Mouse (Mus musculus) heart, embryonic 15.5 days (tissue): ENCODE measurements around the gene Eva1c. TPM values are rescaled to one million over a fixed set of nuclear protein-coding genes. Genes with fewer than 3 reads are reported as not detected.

Experiments
- ATAC-seq: fragments of 200-750 bp; cut with Nextera tagmentation; replicated peaks from 2 replicates; pipeline ENCODE4 v1.8.0; 2017; ENCODE audit warnings: low read depth, moderate TSS enrichment; ENCODE audit not compliant: insufficient number of reproducible peaks, insufficient read depth, low FRiP score
- H3K27ac ChIP-seq: fragments of 300-500 bp; sonication (generic); 2 replicates; pipeline ENCODE4 v1.5.1; 2015; ENCODE audit warnings: mild to moderate bottlenecking, inconsistent platforms
- H3K27me3 ChIP-seq: fragments of 300-500 bp; sonication (generic); 2 replicates; pipeline ENCODE4 v1.6.1; 2015; ENCODE audit warnings: inconsistent platforms
- H3K36me3 ChIP-seq: fragments of 300-500 bp; sonication (generic); 2 replicates; pipeline ENCODE4 v1.6.1; 2015; ENCODE audit warnings: mild to moderate bottlenecking, inconsistent platforms
- H3K4me1 ChIP-seq: fragments of 300-500 bp; sonication (generic); replicated peaks from 2 replicates; pipeline ENCODE4 v1.6.1; 2015; ENCODE audit warnings: inconsistent platforms
- H3K4me2 ChIP-seq: fragments of 300-500 bp; sonication (generic); 2 replicates; pipeline ENCODE4 v1.6.1; 2015; ENCODE audit warnings: inconsistent platforms, mild to moderate bottlenecking, moderate library complexity
- H3K4me3 ChIP-seq: fragments of 300-500 bp; sonication (generic); 2 replicates; pipeline ENCODE4 v1.5.1; 2015; ENCODE audit warnings: mild to moderate bottlenecking, inconsistent platforms
- H3K9ac ChIP-seq: fragments of 300-500 bp; sonication (generic); 2 replicates; pipeline ENCODE4 v1.6.1; 2015; ENCODE audit warnings: mild to moderate bottlenecking, inconsistent platforms
- H3K9me3 ChIP-seq: fragments of 300-500 bp; sonication (generic); replicated peaks from 2 replicates; pipeline ENCODE4 v1.6.1; 2016; ENCODE audit warnings: inconsistent platforms
- WGBS: fragments of 180-500 bp; shearing (Covaris S2); methylation state at CpG from one replicate; pipeline ENCODE4 v1.1.7; 2015; ENCODE audit warnings: mixed read lengths; 5-methylcytosine and 5-hydroxymethylcytosine counted together
- polyA plus RNA-seq: library from polyadenylated mRNA; unstranded; fragments of >200 nt; fragmentation: Nextera tagmentation; extraction: Ambion mirVana; gene quantifications from 2 replicates; pipeline ENCODE4 v1.2.1, GENCODE M21; 2015

Eva1c gene
- polyA plus RNA-seq, 1 experiment from 2014 or later: 3.2 TPM

- 80% methylated on average over 13 of the region's 13 CpGs for WGBS
- H3K27ac ChIP-seq: peak overlapping the region; percentile 66; the same call in 1 of the 2 replicates
- no peak overlapping the region for H3K9ac ChIP-seq
- no peaks in the 10 kb centered on the region for H3K27me3 ChIP-seq
- H3K4me2 ChIP-seq: 0 out of 2 replicates have a peak overlapping the region, but pooled peaks have one; percentile 2
- no peaks in the 10 kb centered on the region for H3K36me3 ChIP-seq
- no peaks in the 10 kb centered on the region for H3K9me3 ChIP-seq
- H3K4me3 ChIP-seq: no peak overlapping the region
- H3K4me1 ChIP-seq: peaks cover 30% of the 10 kb centered on the region
- ATAC-seq: no peak
These were observed 19.1 kb downstream of the Eva1c start for GRCm38 (mm10) chr16:90845591-90845990.

- no peaks in the 10 kb centered on the region for H3K36me3 ChIP-seq
- no peaks in the 10 kb centered on the region for H3K9me3 ChIP-seq
- no peak overlapping the region for H3K27ac ChIP-seq
- no peak overlapping the region for H3K9ac ChIP-seq
- no peak for ATAC-seq
- WGBS: 71% methylated on average over 7 of the region's 7 CpGs
- no peak overlapping the region for H3K4me3 ChIP-seq
- H3K27me3 ChIP-seq: no peaks in the 10 kb centered on the region
- peaks cover 23% of the 10 kb centered on the region for H3K4me1 ChIP-seq
- no peak overlapping the region for H3K4me2 ChIP-seq
These were observed 22.2 kb downstream of the Eva1c start for GRCm38 (mm10) chr16:90848697-90849096.

- H3K36me3 ChIP-seq: no peaks in the 10 kb centered on the region
- no peaks in the 10 kb centered on the region for H3K27me3 ChIP-seq
- ATAC-seq: no peak
- no peaks in the 10 kb centered on the region for H3K9me3 ChIP-seq
- no peak overlapping the region for H3K9ac ChIP-seq
- H3K4me3 ChIP-seq: no peak overlapping the region
- no peak overlapping the region for H3K27ac ChIP-seq
- 48% methylated on average over 12 of the region's 12 CpGs for WGBS
- H3K4me2 ChIP-seq: no peak overlapping the region
- H3K4me1 ChIP-seq: peaks cover 22% of the 10 kb centered on the region
These were observed 22.7 kb downstream of the Eva1c start for GRCm38 (mm10) chr16:90849262-90849661.

GRCm38 (mm10) chr16:90850881-90851280, 24.4 kb downstream of the Eva1c start:
- ATAC-seq: no peak
- H3K4me2 ChIP-seq: no peak overlapping the region
- peaks cover 13% of the 10 kb centered on the region for H3K4me1 ChIP-seq
- H3K4me3 ChIP-seq: no peak overlapping the region
- no peak overlapping the region for H3K9ac ChIP-seq
- WGBS: 83% methylated on average over 7 of the region's 7 CpGs
- H3K27ac ChIP-seq: no peak overlapping the region
- no peaks in the 10 kb centered on the region for H3K9me3 ChIP-seq
- no peaks in the 10 kb centered on the region for H3K27me3 ChIP-seq
- H3K36me3 ChIP-seq: no peaks in the 10 kb centered on the region

- no peak overlapping the region for H3K9ac ChIP-seq
- WGBS: 64% methylated on average over 11 of the region's 11 CpGs
- H3K36me3 ChIP-seq: no peaks in the 10 kb centered on the region
- H3K4me1 ChIP-seq: peaks cover 13% of the 10 kb centered on the region
- ATAC-seq: no peak
- no peak overlapping the region for H3K4me3 ChIP-seq
- no peaks in the 10 kb centered on the region for H3K9me3 ChIP-seq
- no peak overlapping the region for H3K4me2 ChIP-seq
- no peaks in the 10 kb centered on the region for H3K27me3 ChIP-seq
- no peak overlapping the region for H3K27ac ChIP-seq
These were observed 25.3 kb downstream of the Eva1c start for GRCm38 (mm10) chr16:90851621-90852334.

GRCm38 (mm10) chr16:90856552-90857200, 30.2 kb downstream of the Eva1c start:
- WGBS: 79% methylated on average over 6 of the region's 6 CpGs
- Histone ChIP-seq H3K27ac (no peak overlapping the region), H3K9me3 (no peaks in the 10 kb centered on the region), H3K9ac (no peak overlapping the region), H3K4me1 (no peaks in the 10 kb centered on the region), H3K27me3 (no peaks in the 10 kb centered on the region), H3K4me3 (no peak overlapping the region), H3K36me3 (no peaks in the 10 kb centered on the region), H3K4me2 (no peak overlapping the region)
- ATAC-seq: no peak

GRCm38 (mm10) chr16:90858206-90858605, 31.7 kb downstream of the Eva1c start:
- Histone ChIP-seq H3K36me3 (no peaks in the 10 kb centered on the region), H3K9ac (no peak overlapping the region), H3K4me3 (no peak overlapping the region), H3K4me1 (no peaks in the 10 kb centered on the region), H3K27me3 (no peaks in the 10 kb centered on the region), H3K27ac (no peak overlapping the region), H3K4me2 (no peak overlapping the region), H3K9me3 (no peaks in the 10 kb centered on the region)
- WGBS: 86% methylated on average over 4 of the region's 4 CpGs
- ATAC-seq: no peak

GRCm38 (mm10) chr16:90863036-90863435, 36.5 kb downstream of the Eva1c start:
- Histone ChIP-seq H3K27me3 (no peaks in the 10 kb centered on the region), H3K4me3 (no peak overlapping the region), H3K4me2 (no peak overlapping the region), H3K9ac (no peak overlapping the region), H3K4me1 (peaks cover 21% of the 10 kb centered on the region), H3K36me3 (no peaks in the 10 kb centered on the region), H3K27ac (no peak overlapping the region), H3K9me3 (no peaks in the 10 kb centered on the region)
- WGBS: 75% methylated on average over 3 of the region's 3 CpGs
- no peak for ATAC-seq

GRCm38 (mm10) chr16:90863468-90864046, 37.0 kb downstream of the Eva1c start:
- Histone ChIP-seq H3K27ac (no peak overlapping the region), H3K4me1 (peaks cover 23% of the 10 kb centered on the region), H3K4me3 (no peak overlapping the region), H3K27me3 (no peaks in the 10 kb centered on the region), H3K4me2 (no peak overlapping the region), H3K36me3 (no peaks in the 10 kb centered on the region), H3K9ac (no peak overlapping the region), H3K9me3 (no peaks in the 10 kb centered on the region)
- WGBS: 76% methylated on average over 10 of the region's 10 CpGs
- no peak for ATAC-seq

GRCm38 (mm10) chr16:90864693-90865092, 38.2 kb downstream of the Eva1c start:
- Histone ChIP-seq H3K9me3 (no peaks in the 10 kb centered on the region), H3K27ac (no peak overlapping the region), H3K4me1 (peaks cover 23% of the 10 kb centered on the region), H3K36me3 (no peaks in the 10 kb centered on the region), H3K4me3 (no peak overlapping the region), H3K9ac (no peak overlapping the region), H3K27me3 (no peaks in the 10 kb centered on the region), H3K4me2 (no peak overlapping the region)
- peak; percentile 63; the same call in 1 of the 2 replicates for ATAC-seq
- WGBS: 30% methylated on average over 7 of the region's 7 CpGs

- H3K4me2 ChIP-seq: no peak overlapping the region
- H3K9me3 ChIP-seq: no peaks in the 10 kb centered on the region
- H3K9ac ChIP-seq: no peak overlapping the region
- no peak overlapping the region for H3K4me3 ChIP-seq
- H3K36me3 ChIP-seq: no peaks in the 10 kb centered on the region
- ATAC-seq: no peak
- H3K4me1 ChIP-seq: peaks cover 23% of the 10 kb centered on the region
- 35% methylated on average over 9 of the region's 9 CpGs for WGBS
- no peaks in the 10 kb centered on the region for H3K27me3 ChIP-seq
- H3K27ac ChIP-seq: peak overlapping the region; percentile 31; the same call in 1 of the 2 replicates
These were observed 39.1 kb downstream of the Eva1c start for GRCm38 (mm10) chr16:90865652-90866051.
